Mouse (Mus musculus) C2C12 (cell line): ENCODE measurements around the gene Lif.

Experiments used
- CTCF ChIP-seq: IDR thresholded peaks from one replicate; pipeline ENCODE4 v1.5.1; 2011; ENCODE audit not compliant: control insufficient read depth, insufficient read depth, insufficient read length
- USF1 ChIP-seq: IDR thresholded peaks from one replicate; pipeline ENCODE4 v1.6.1; 2011; ENCODE audit warnings: low read depth, mild to moderate bottlenecking, control low read depth, moderate library complexity

DNA sequence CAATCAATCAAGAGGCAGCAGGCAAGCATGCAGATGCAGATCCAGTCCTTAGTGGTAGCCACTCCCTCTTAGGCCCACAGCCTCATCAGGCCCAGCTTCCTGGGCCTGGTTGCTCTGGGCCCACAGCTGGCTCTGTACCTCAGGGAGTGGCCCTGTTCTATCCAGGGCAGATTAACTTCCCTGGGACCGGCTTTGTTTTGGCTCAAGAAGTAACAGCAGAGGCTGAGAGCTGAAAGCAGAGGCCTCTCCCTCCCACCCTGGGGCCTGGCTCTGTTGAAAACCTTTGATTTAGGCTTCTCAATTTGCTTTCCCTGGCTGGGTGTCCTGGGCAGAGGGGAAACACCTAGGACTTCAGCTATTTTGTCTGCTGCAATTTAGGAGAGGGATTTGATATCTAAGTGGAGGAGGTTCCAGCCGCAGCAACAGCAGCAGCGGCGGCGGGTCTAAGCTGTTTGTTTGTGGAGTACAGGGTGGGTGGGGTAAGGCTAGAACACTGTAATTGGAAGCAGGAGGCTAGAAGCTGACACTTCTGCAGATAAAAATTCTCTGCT lies 45.1 kb downstream of the Lif start:
- no peak for TF ChIP-seq CTCF
- no peak for TF ChIP-seq USF1
